Mouse (Mus musculus) neural tube, embryonic 14.5 days (tissue): ENCODE measurements around the gene Olfr1393. TPM values are rescaled to one million over a fixed set of nuclear protein-coding genes. Genes with fewer than 3 reads are reported as not detected.

Source experiments
- ATAC-seq: fragments of 200-750 bp; cut with Nextera tagmentation; 2 replicates; pipeline ENCODE4 v1.8.0; 2017; ENCODE audit warnings: low read depth, mild to moderate bottlenecking, moderate TSS enrichment, moderate library complexity
- H3K27ac ChIP-seq: fragments of 300-500 bp; sonication (generic); 2 replicates; pipeline ENCODE4 v1.5.1; 2014; ENCODE audit warnings: low read depth, mild to moderate bottlenecking, control low read depth, low read length, moderate library complexity, mixed read lengths
- H3K27me3 ChIP-seq: fragments of 300-500 bp; sonication (generic); 2 replicates; pipeline ENCODE4 v1.6.1; 2014; ENCODE audit warnings: low read length; ENCODE audit not compliant: control insufficient read depth, insufficient read depth
- H3K36me3 ChIP-seq: fragments of 300-500 bp; sonication (generic); 2 replicates; pipeline ENCODE4 v1.6.1; 2014; ENCODE audit warnings: low read length, mixed read lengths; ENCODE audit not compliant: control insufficient read depth, insufficient read depth
- H3K4me1 ChIP-seq: fragments of 300-500 bp; sonication (generic); 2 replicates; pipeline ENCODE4 v1.6.1; 2014; ENCODE audit warnings: low read length; ENCODE audit not compliant: control insufficient read depth, insufficient read depth
- H3K4me2 ChIP-seq: fragments of 300-500 bp; sonication (generic); 2 replicates; pipeline ENCODE4 v1.6.1; 2014; ENCODE audit warnings: mild to moderate bottlenecking, low read depth, low read length, control low read depth
- H3K4me3 ChIP-seq: fragments of 300-500 bp; sonication (generic); 2 replicates; pipeline ENCODE4 v1.5.1; 2014; ENCODE audit warnings: low read depth, low read length, control low read depth, mixed read lengths
- H3K9ac ChIP-seq: fragments of 300-500 bp; sonication (generic); replicated peaks from 2 replicates; pipeline ENCODE4 v1.6.1; 2014; ENCODE audit warnings: low read depth, mild to moderate bottlenecking, control low read depth, low read length, mixed read lengths
- H3K9me3 ChIP-seq: fragments of 300-500 bp; sonication (generic); 2 replicates; pipeline ENCODE4 v1.6.1; 2016; ENCODE audit warnings: low read length; ENCODE audit not compliant: control insufficient read depth
- WGBS: fragments of 180-500 bp; shearing (Covaris S2); extraction: QIAGEN DNeasy Blood & Tissue Kit; methylation state at CpG from one replicate; pipeline ENCODE4 v1.1.7; 2014; 5-methylcytosine and 5-hydroxymethylcytosine counted together
- polyA plus RNA-seq: library from polyadenylated mRNA; unstranded; fragments of >200 nt; fragmentation: Nextera tagmentation; extraction: Ambion mirVana; gene quantifications from 2 replicates; pipeline ENCODE4 v1.2.1, GENCODE M21; 2014

The Olfr1393 gene
- polyA plus RNA-seq, 1 experiment from 2014 or later: not detected

- no peak for ATAC-seq
- no peak overlapping the region for H3K4me3 ChIP-seq
- no peaks in the 10 kb centered on the region for H3K27me3 ChIP-seq
- H3K27ac ChIP-seq: no peak overlapping the region
- H3K4me1 ChIP-seq: no peaks in the 10 kb centered on the region
- H3K9me3 ChIP-seq: no peaks in the 10 kb centered on the region
- H3K4me2 ChIP-seq: no peak overlapping the region
- 95% methylated on average over 14 of the region's 14 CpGs for WGBS
- no peaks in the 10 kb centered on the region; the same call in 1 of the 2 replicates for H3K36me3 ChIP-seq
- no peak overlapping the region for H3K9ac ChIP-seq
Measured at GRCm38 (mm10) chr11:49261313-49261855, 16.7 kb upstream of the Olfr1393 start.

GRCm38 (mm10) chr11:49262286-49262685 lies 15.8 kb upstream of the Olfr1393 start:
- no peaks in the 10 kb centered on the region for H3K4me1 ChIP-seq
- no peak overlapping the region for H3K27ac ChIP-seq
- H3K36me3 ChIP-seq: no peaks in the 10 kb centered on the region; the same call in 1 of the 2 replicates
- WGBS: 96% methylated on average over 5 of the region's 5 CpGs
- no peak overlapping the region for H3K9ac ChIP-seq
- H3K27me3 ChIP-seq: no peaks in the 10 kb centered on the region
- no peak overlapping the region for H3K4me3 ChIP-seq
- ATAC-seq: no peak
- H3K9me3 ChIP-seq: no peaks in the 10 kb centered on the region
- H3K4me2 ChIP-seq: no peak overlapping the region

GRCm38 (mm10) chr11:49263149-49263548 lies 15.0 kb upstream of the Olfr1393 start:
- H3K4me2 ChIP-seq: no peak overlapping the region
- H3K4me3 ChIP-seq: no peak overlapping the region
- WGBS: 95% methylated on average over 6 of the region's 6 CpGs
- H3K9ac ChIP-seq: no peak overlapping the region
- no peaks in the 10 kb centered on the region; the same call in 1 of the 2 replicates for H3K36me3 ChIP-seq
- no peaks in the 10 kb centered on the region for H3K27me3 ChIP-seq
- no peak overlapping the region for H3K27ac ChIP-seq
- H3K9me3 ChIP-seq: no peaks in the 10 kb centered on the region
- ATAC-seq: no peak
- H3K4me1 ChIP-seq: no peaks in the 10 kb centered on the region

GRCm38 (mm10) chr11:49264081-49264480 lies 14.0 kb upstream of the Olfr1393 start:
- no peaks in the 10 kb centered on the region; the same call in 1 of the 2 replicates for H3K36me3 ChIP-seq
- H3K4me1 ChIP-seq: no peaks in the 10 kb centered on the region
- H3K9ac ChIP-seq: no peak overlapping the region
- H3K9me3 ChIP-seq: no peaks in the 10 kb centered on the region
- H3K27me3 ChIP-seq: no peaks in the 10 kb centered on the region
- ATAC-seq: no peak
- no peak overlapping the region for H3K4me2 ChIP-seq
- WGBS: 92% methylated on average over 7 of the region's 7 CpGs
- H3K27ac ChIP-seq: no peak overlapping the region
- no peak overlapping the region for H3K4me3 ChIP-seq

GRCm38 (mm10) chr11:49264622-49265021 lies 13.5 kb upstream of the Olfr1393 start:
- Histone ChIP-seq H3K9ac (no peak overlapping the region), H3K4me2 (no peak overlapping the region), H3K27me3 (no peaks in the 10 kb centered on the region), H3K4me3 (no peak overlapping the region), H3K9me3 (no peaks in the 10 kb centered on the region), H3K4me1 (no peaks in the 10 kb centered on the region), H3K27ac (no peak overlapping the region), H3K36me3 (no peaks in the 10 kb centered on the region; the same call in 1 of the 2 replicates)
- ATAC-seq: no peak
- WGBS: 83% methylated on average over 11 of the region's 11 CpGs

- Histone ChIP-seq H3K4me3 (no peak overlapping the region), H3K9me3 (no peaks in the 10 kb centered on the region), H3K36me3 (no peaks in the 10 kb centered on the region; the same call in 1 of the 2 replicates), H3K4me1 (no peaks in the 10 kb centered on the region), H3K4me2 (no peak overlapping the region), H3K27me3 (no peaks in the 10 kb centered on the region), H3K9ac (no peak overlapping the region), H3K27ac (no peak overlapping the region)
- ATAC-seq: no peak
- 81% methylated on average over 8 of the region's 8 CpGs for WGBS
Measured at GRCm38 (mm10) chr11:49265101-49265500, 13.0 kb upstream of the Olfr1393 start.

GRCm38 (mm10) chr11:49266671-49267070 lies 11.4 kb upstream of the Olfr1393 start:
- Histone ChIP-seq H3K9me3 (no peaks in the 10 kb centered on the region), H3K4me2 (no peak overlapping the region), H3K4me3 (no peak overlapping the region), H3K36me3 (no peaks in the 10 kb centered on the region; the same call in 1 of the 2 replicates), H3K27ac (no peak overlapping the region), H3K4me1 (no peaks in the 10 kb centered on the region), H3K9ac (no peak overlapping the region), H3K27me3 (no peaks in the 10 kb centered on the region)
- no peak for ATAC-seq
- WGBS: 94% methylated on average over 6 of the region's 6 CpGs

- Histone ChIP-seq H3K4me1 (no peaks in the 10 kb centered on the region), H3K27ac (no peak overlapping the region), H3K4me3 (no peak overlapping the region), H3K9ac (no peak overlapping the region), H3K27me3 (no peaks in the 10 kb centered on the region), H3K4me2 (no peak overlapping the region), H3K9me3 (no peaks in the 10 kb centered on the region), H3K36me3 (no peaks in the 10 kb centered on the region)
- no peak for ATAC-seq
- WGBS: 82% methylated on average over 10 of the region's 10 CpGs
Measured at GRCm38 (mm10) chr11:49267316-49267715, 10.8 kb upstream of the Olfr1393 start.

- Histone ChIP-seq H3K9ac (no peak overlapping the region), H3K27ac (no peak overlapping the region), H3K4me2 (no peak overlapping the region), H3K4me3 (no peak overlapping the region), H3K36me3 (no peaks in the 10 kb centered on the region), H3K9me3 (no peaks in the 10 kb centered on the region), H3K27me3 (no peaks in the 10 kb centered on the region), H3K4me1 (no peaks in the 10 kb centered on the region)
- ATAC-seq: no peak
- 78% methylated on average over 15 of the region's 15 CpGs for WGBS
Measured at GRCm38 (mm10) chr11:49267970-49268579, 10.0 kb upstream of the Olfr1393 start.
